In the genomic region with DNA sequence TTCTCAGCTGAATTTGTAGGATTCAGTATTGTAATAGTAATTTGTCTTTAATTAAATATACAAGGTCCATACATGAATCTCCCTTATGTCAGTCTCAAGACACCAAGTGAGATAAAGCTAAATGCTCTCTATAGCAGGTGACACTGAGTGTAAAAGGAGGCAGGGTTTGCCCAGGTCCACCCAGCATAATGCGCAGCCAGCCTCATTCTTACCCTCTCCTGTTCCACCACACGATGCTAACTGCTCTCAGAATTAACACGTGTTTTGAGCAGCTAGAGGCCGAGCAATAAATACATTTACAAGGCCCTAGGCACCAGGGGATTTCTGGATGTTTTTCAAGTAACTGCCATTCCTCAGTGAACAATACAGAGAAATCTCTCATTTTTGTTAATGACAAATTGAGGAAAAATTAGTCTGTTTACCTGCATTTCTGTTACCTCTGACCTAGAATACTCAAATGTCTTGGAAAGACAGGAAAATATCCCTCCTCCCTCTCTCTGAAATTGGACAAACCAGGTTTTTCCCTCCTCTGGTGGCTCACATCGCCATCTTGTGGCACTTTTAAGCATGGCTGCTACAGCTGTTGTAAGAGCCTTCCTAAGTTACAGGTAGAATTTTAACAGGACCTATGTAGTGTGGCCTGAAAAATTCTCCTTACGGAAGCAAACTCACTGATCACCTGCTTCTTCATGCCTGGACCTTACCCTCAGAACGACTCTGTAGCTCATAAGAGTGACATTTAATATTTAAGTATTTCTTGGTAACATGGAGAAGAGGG, we compare ENCODE assay signal across 11 mouse cellular contexts. TPM values are rescaled to one million over a fixed set of nuclear protein-coding genes. Genes with fewer than 3 reads are reported as not detected.
A peak's percentile ranks its signal among the peaks of the same experiment; 100 is the strongest.
DNase-seq lines count a peak whose midpoint lies in the region; ATAC-seq lines count a peak whose summit lies in the region.
"Had no signal": no experiment of that assay in that cellular context is flagged by ENCODE, and none has a peak within 500 bp of the region (broad histone marks: within the 10 kb centered on the region; RNA-seq: fewer than 3 reads in every experiment).

No protein-coding gene starts in this region.

- H3K27ac ChIP-seq in heart, embryonic 11.5 days (ENCODE audit: low read depth, low read length): no peak overlapping the region
- H3K27ac ChIP-seq: stomach, embryonic 15.5 days had no signal

- no peaks in the 10 kb centered on the region for H3K9me3 ChIP-seq in heart, embryonic 11.5 days (replicated peaks; ENCODE audit: control insufficient read depth, low read length)
- H3K9me3 ChIP-seq: G1E; stomach, embryonic 15.5 days had no signal

- DNase-seq in heart, adult 11 months: peak; percentile 71
- peak; percentile 68 for DNase-seq in ZHBTc4 (ENCODE audit: low read depth, low spot score)
- peak; percentile 80 for DNase-seq in embryo, embryonic 10.5 days (ENCODE audit: low spot score)
- peak; percentile 42 to 72 for DNase-seq in heart, postnatal 14 days
- DNase-seq in layer of hippocampus, postnatal 10 days (ENCODE audit: low spot score in 2 of 2): peak; percentile 74 to 80
- DNase-seq in mesoderm, embryonic 11.5 days (ENCODE audit: low read depth, low spot score): peak; percentile 65
- peak; percentile 50 for DNase-seq in telencephalon, adult 2 months (ENCODE audit: low read depth, low spot score)

- no peaks in the 10 kb centered on the region for H3K4me1 ChIP-seq in heart, embryonic 11.5 days (ENCODE audit: control insufficient read depth, insufficient read depth, low read length)
- H3K4me1 ChIP-seq: stomach, embryonic 15.5 days had no signal

- H3K9ac ChIP-seq in heart, embryonic 11.5 days (ENCODE audit: low read depth, low read length): no peak overlapping the region
- H3K9ac ChIP-seq: stomach, embryonic 15.5 days had no signal

- intact Hi-C loops in heart, postnatal 14 days (cut with DNase I): loop anchor here (1.0 to 2.0 kb wide), 2 partner anchors 72 to 203 kb away; no protein-coding TSS in a partner anchor

- H3K4me2 ChIP-seq in heart, embryonic 11.5 days: no peak overlapping the region
- H3K4me2 ChIP-seq: stomach, embryonic 15.5 days had no signal

- H3K36me3 ChIP-seq in heart, embryonic 11.5 days (ENCODE audit: control insufficient read depth, insufficient read depth, low read length): no peaks in the 10 kb centered on the region
- H3K36me3 ChIP-seq: G1E; stomach, embryonic 15.5 days had no signal

- H3K4me3 ChIP-seq in heart, embryonic 11.5 days (ENCODE audit: low read depth, low read length): no peak overlapping the region
- H3K4me3 ChIP-seq: stomach, embryonic 15.5 days had no signal

- no peak for ATAC-seq in heart, embryonic 11.5 days (replicated peaks; ENCODE audit: insufficient number of reproducible peaks, low FRiP score, low TSS enrichment)

- no peaks in the 10 kb centered on the region for H3K27me3 ChIP-seq in heart, embryonic 11.5 days (ENCODE audit: control insufficient read depth, insufficient read depth, low read length)
- H3K27me3 ChIP-seq: stomach, embryonic 15.5 days had no signal

- WGBS in heart, embryonic 11.5 days (ENCODE audit: insufficient replicate concordance): 39% methylated on average over 7 of the region's 7 CpGs

RNA-seq across cellular contexts. Expression of a gene that starts 14.7 kb away (rescaled TPM):
- not detected in 2 replicates for polyA plus RNA-seq in heart, embryonic 11.5 days (2014; fragmentation: Nextera tagmentation; extraction: Ambion mirVana)
- total RNA-seq in heart, postnatal 14 days (2021): under 1 TPM in 1 of 2 experiments, not detected in 1; 0.10 TPM
- total RNA-seq in layer of hippocampus, postnatal 10 days (2021): under 1 TPM; 0.32 to 0.36 TPM
- total RNA-seq: hematopoietic stem cell, adult 5-6 weeks had no signal
- polyA plus RNA-seq: G1E had no signal

RNA-seq across cellular contexts. Expression of a gene that starts 30.0 kb away (rescaled TPM):
- not detected in 2 replicates for polyA plus RNA-seq in heart, embryonic 11.5 days (2014; fragmentation: Nextera tagmentation; extraction: Ambion mirVana)
- not detected for total RNA-seq in heart, postnatal 14 days (2021)
- not detected for total RNA-seq in layer of hippocampus, postnatal 10 days (2021)
- total RNA-seq: G1E; hematopoietic stem cell, adult 5-6 weeks had no signal
- polyA plus RNA-seq: G1E; stomach, embryonic 15.5 days had no signal

RNA-seq across cellular contexts. Expression of a gene that starts 39.9 kb away (rescaled TPM):
- polyA plus RNA-seq in heart, embryonic 11.5 days (2014; fragmentation: Nextera tagmentation; extraction: Ambion mirVana): 47.3 and 50.6 TPM in 2 replicates
- total RNA-seq in heart, postnatal 14 days (2021): 10 to 100 TPM; 32.5 to 35.6 TPM
- total RNA-seq in layer of hippocampus, postnatal 10 days (2021): 10 to 100 TPM; 19.4 to 24.0 TPM
